Mouse (Mus musculus) stomach, postnatal 0 days (tissue): ENCODE data around the gene Tmem108. TPM values are rescaled to one million over a fixed set of nuclear protein-coding genes. Genes with fewer than 3 reads are reported as not detected.

ENCODE experiments used
- ATAC-seq: fragments of 200-750 bp; cut with Nextera tagmentation; 2 replicates; pipeline ENCODE4 v1.8.0; 2017; ENCODE audit not compliant: low FRiP score, low TSS enrichment
- DNase-seq: peaks from one replicate; pipeline ENCODE4 v3.0.0-alpha.2; 2016; ENCODE audit warnings: low spot score
- H3K27ac ChIP-seq: fragments of 300-500 bp; sonication (generic); replicated peaks from 2 replicates; pipeline ENCODE4 v1.5.1; 2014; ENCODE audit warnings: mild to moderate bottlenecking, control low read depth
- H3K27me3 ChIP-seq: fragments of 300-500 bp; sonication (generic); 2 replicates; pipeline ENCODE4 v1.6.1; 2014; ENCODE audit warnings: low read length; ENCODE audit not compliant: control insufficient read depth, insufficient read depth
- H3K36me3 ChIP-seq: fragments of 300-500 bp; sonication (generic); 2 replicates; pipeline ENCODE4 v1.6.1; 2014; ENCODE audit warnings: low read length, mixed read lengths; ENCODE audit not compliant: control insufficient read depth, insufficient read depth
- H3K4me1 ChIP-seq: fragments of 300-500 bp; sonication (generic); replicated peaks from 2 replicates; pipeline ENCODE4 v1.6.1; 2014; ENCODE audit warnings: antibody characterized with exemption; ENCODE audit not compliant: control insufficient read depth, insufficient read depth
- H3K4me2 ChIP-seq: fragments of 300-500 bp; sonication (generic); replicated peaks from 2 replicates; pipeline ENCODE4 v1.6.1; 2014; ENCODE audit warnings: low read depth, mild to moderate bottlenecking, control low read depth, moderate library complexity
- H3K4me3 ChIP-seq: fragments of 300-500 bp; sonication (generic); 2 replicates; pipeline ENCODE4 v1.5.1; 2014; ENCODE audit warnings: low read depth, low read length, control low read depth
- H3K9ac ChIP-seq: fragments of 300-500 bp; sonication (generic); 2 replicates; pipeline ENCODE4 v1.6.1; 2014; ENCODE audit warnings: mild to moderate bottlenecking, low read length, control low read depth, mixed read lengths
- H3K9me3 ChIP-seq: fragments of 300-500 bp; sonication (generic); 2 replicates; pipeline ENCODE4 v1.6.1; 2016; ENCODE audit warnings: low read length; ENCODE audit not compliant: control insufficient read depth
- CTCF ChIP-seq: IDR thresholded peaks from 2 replicates; pipeline ENCODE4 v1.5.1; 2016; ENCODE audit warnings: antibody characterized with exemption, low read depth, mild to moderate bottlenecking, moderate library complexity
- EP300 ChIP-seq: optimal IDR thresholded peaks from 2 replicates; pipeline ENCODE3; 2016; ENCODE audit warnings: antibody characterized with exemption
- WGBS: fragments of 180-500 bp; shearing (Covaris S2); extraction: QIAGEN DNeasy Blood & Tissue Kit; methylation state at CpG from one replicate; pipeline ENCODE4 v1.1.7; 2014; 5-methylcytosine and 5-hydroxymethylcytosine counted together
- polyA plus RNA-seq: library from polyadenylated mRNA; unstranded; fragments of >200 nt; fragmentation: Nextera tagmentation; extraction: Ambion mirVana; gene quantifications from 2 replicates; pipeline ENCODE4 v1.2.1, GENCODE M21; 2015

Gene Tmem108
- polyA plus RNA-seq, 1 experiment from 2014 or later: 4.2 TPM

DNA sequence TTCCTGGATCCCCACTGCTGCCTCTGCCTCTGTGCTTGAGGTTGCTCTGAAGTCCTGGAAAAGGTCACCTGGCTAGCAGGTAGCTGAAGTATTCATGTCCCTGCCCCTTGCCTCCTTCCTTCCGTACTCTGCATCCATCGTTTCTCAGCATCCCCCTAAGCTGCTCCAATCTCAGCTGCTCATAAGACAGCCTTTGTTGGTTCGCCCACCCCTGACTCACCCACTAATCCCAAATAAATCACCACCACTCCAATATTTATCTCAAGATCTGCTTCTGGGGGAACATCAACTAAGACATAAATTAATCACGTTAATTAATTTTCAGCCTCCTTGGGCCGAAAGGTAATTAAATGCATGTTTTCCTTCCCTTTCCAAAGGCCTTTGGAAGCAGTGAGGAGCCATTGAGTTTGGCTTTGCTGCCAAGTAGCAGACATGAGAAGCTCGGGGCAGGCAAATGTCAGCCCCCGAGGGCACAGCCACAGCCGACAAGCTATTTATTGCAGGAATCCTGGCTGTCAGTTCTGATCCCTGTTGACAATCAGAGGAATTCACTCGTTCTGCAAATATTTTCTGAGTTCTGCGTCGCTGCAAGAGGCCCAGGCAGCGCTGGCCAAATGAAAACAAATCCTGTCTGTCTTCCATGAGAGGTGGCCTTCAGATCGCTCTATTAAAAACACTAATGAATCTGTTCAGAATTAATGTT, 318.4 kb downstream of the Tmem108 start:
- no peaks in the 10 kb centered on the region for H3K9me3 ChIP-seq
- ATAC-seq: no peak
- no peaks in the 10 kb centered on the region for H3K36me3 ChIP-seq
- H3K27ac ChIP-seq: no peak overlapping the region
- DNase-seq: no peak
- WGBS: 17% methylated on average over 13 of the region's 13 CpGs
- H3K27me3 ChIP-seq: no peaks in the 10 kb centered on the region
- H3K4me2 ChIP-seq: no peak overlapping the region
- H3K9ac ChIP-seq: no peak overlapping the region
- H3K4me1 ChIP-seq: no peaks in the 10 kb centered on the region
- no peak overlapping the region for H3K4me3 ChIP-seq
- TF ChIP-seq EP300 (no peak), CTCF (no peak)

DNA sequence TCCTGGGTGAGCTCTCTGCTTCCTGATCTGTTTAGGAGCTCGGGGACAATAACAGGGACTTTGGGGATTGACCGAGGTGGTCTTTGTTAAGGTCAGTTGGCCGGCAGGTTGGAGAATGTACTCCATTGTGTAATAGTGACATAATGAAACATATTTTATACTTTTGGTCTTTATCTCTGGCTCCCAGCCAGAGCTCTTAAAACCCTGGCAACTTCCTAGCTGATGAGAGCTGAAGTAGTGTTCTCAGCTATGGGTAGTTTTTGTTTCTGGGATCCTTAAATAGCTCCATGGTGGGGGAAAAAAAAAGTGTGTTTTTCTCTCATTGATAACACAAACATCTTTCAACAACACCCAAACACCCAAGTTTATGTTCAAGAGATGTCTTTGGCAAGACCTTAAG, 321.0 kb downstream of the Tmem108 start:
- H3K9ac ChIP-seq: no peak overlapping the region

DNA sequence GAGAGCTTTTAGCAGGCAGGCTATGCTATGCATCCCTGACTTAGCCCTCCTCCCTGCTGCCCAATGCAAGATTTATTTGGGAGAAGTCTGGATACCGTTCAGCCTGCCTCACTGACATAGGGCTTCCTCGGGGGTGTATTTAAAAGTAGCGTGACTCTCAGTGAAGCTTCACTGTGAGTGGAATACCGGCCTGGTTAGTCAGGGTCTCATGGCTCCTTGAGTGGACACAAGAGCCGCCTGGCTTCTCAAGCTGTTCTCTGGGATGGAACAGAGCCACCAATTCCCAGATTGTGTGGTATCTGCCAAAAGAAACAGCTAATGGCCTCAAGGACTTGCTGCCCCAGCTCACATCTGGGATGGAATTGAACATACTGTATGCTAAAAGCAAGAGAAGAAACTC, 324.5 kb downstream of the Tmem108 start:
- Histone ChIP-seq H3K4me3 (no peak overlapping the region), H3K9ac (no peak overlapping the region), H3K9me3 (no peaks in the 10 kb centered on the region), H3K36me3 (no peaks in the 10 kb centered on the region), H3K27me3 (no peaks in the 10 kb centered on the region), H3K4me1 (no peaks in the 10 kb centered on the region), H3K27ac (no peak overlapping the region), H3K4me2 (no peak overlapping the region)
- DNase-seq (no peak), ATAC-seq (no peak)
- TF ChIP-seq CTCF: no peak
- no peak for TF ChIP-seq EP300
- WGBS: 55% methylated on average over 5 of the region's 5 CpGs

More for the DNA sequence above, 321.0 kb downstream of the Tmem108 start:
- Histone ChIP-seq H3K4me1 (no peaks in the 10 kb centered on the region), H3K27me3 (no peaks in the 10 kb centered on the region), H3K27ac (no peak overlapping the region), H3K9me3 (no peaks in the 10 kb centered on the region), H3K4me3 (no peak overlapping the region), H3K4me2 (no peak overlapping the region), H3K36me3 (no peaks in the 10 kb centered on the region)
- no peak for TF ChIP-seq EP300
- no peak for TF ChIP-seq CTCF
- WGBS: 44% methylated on average over 3 of the region's 3 CpGs
- ATAC-seq (no peak), DNase-seq (no peak)

DNA sequence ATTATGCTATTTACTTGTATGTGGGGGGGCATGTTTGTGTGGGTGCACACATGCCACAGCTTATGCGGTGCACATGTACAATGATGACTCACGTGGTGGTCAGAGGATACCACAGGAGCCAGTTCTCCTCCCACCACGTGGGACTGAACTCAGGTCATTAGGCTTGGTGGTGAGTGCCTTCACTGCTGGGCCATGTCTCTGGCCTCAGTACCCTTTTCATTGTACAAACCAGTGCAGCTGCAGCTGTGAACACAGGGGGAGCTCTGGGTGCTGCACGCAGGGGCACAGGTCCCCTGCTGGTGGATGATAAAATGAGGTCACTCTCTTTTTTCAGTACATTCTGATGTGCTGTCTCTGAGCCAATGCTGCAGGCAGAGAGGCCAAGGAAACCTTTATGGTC, 327.5 kb downstream of the Tmem108 start:
- peak; percentile 32; the same call in 1 of the 2 replicates for ATAC-seq
- TF ChIP-seq CTCF (peak; percentile 70), EP300 (no peak)
- DNase-seq: peak; percentile 20

More for the DNA sequence above, 327.5 kb downstream of the Tmem108 start:
- 50% methylated on average over 4 of the region's 4 CpGs for WGBS
- Histone ChIP-seq H3K27ac (no peak overlapping the region), H3K4me1 (no peaks in the 10 kb centered on the region), H3K9me3 (no peaks in the 10 kb centered on the region), H3K9ac (no peak overlapping the region), H3K4me3 (no peak overlapping the region), H3K4me2 (no peak overlapping the region), H3K36me3 (no peaks in the 10 kb centered on the region), H3K27me3 (no peaks in the 10 kb centered on the region)

Other genes starting within 250 kb of the Tmem108 start
- 1.8 and 2.1 TPM in 2 replicates for gene Nphp3, start 240.7 kb upstream of the Tmem108 start, polyA plus RNA-seq